Mouse (Mus musculus) monocyte, adult 5-6 weeks (primary cell): ENCODE results near the gene Erv3. TPM values are rescaled to one million over a fixed set of nuclear protein-coding genes. Genes with fewer than 3 reads are reported as not detected.

Source experiments
- ATAC-seq: fragments of 153-309, 156-312 bp; replicated peaks from 2 replicates; pipeline ENCODE4 v1.8.0; 2017; ENCODE audit warnings: mild to moderate bottlenecking; ENCODE audit not compliant: low TSS enrichment, insufficient number of reproducible peaks, severe bottlenecking, poor library complexity, low FRiP score
- total RNA-seq: library from RNA; stranded (forward); fragments of 200-1000, 200-491, 200-594 nt; gene quantifications from 3 replicates; pipeline ENCODE4 v1.2.3, GENCODE M21; 2017

The Erv3 gene
- total RNA-seq = not detected in 3 replicates

- no peak for ATAC-seq
These were observed at the start of gene Erv3 for GRCm38 (mm10) chr2:131859721-131860120. TSS of gene Erv3 (minus strand) at chr2:131859747.

- no peak for ATAC-seq
These were observed 49.4 kb upstream of the Erv3 start for GRCm38 (mm10) chr2:131908906-131909305.

- ATAC-seq = no peak
These were observed 48.9 kb upstream of the Erv3 start for GRCm38 (mm10) chr2:131908351-131908861.

GRCm38 (mm10) chr2:131907311-131907710, 47.8 kb upstream of the Erv3 start:
- no peak for ATAC-seq

- no peak for ATAC-seq
These were observed 47.3 kb upstream of the Erv3 start for GRCm38 (mm10) chr2:131906846-131907245.

- no peak for ATAC-seq
These were observed 46.7 kb upstream of the Erv3 start for GRCm38 (mm10) chr2:131906266-131906665.

- no peak for ATAC-seq
These were observed 46.2 kb upstream of the Erv3 start for GRCm38 (mm10) chr2:131905776-131906175.

GRCm38 (mm10) chr2:131905025-131905424, 45.5 kb upstream of the Erv3 start:
- no peak for ATAC-seq

GRCm38 (mm10) chr2:131902867-131903266, 43.3 kb upstream of the Erv3 start:
- ATAC-seq = no peak

- no peak for ATAC-seq
These were observed 42.9 kb upstream of the Erv3 start for GRCm38 (mm10) chr2:131902423-131902822.

- no peak for ATAC-seq
These were observed 38.0 kb upstream of the Erv3 start for GRCm38 (mm10) chr2:131897336-131898109.

GRCm38 (mm10) chr2:131896011-131896410, 36.5 kb upstream of the Erv3 start:
- ATAC-seq = no peak

GRCm38 (mm10) chr2:131895106-131895505, 35.6 kb upstream of the Erv3 start:
- no peak for ATAC-seq

GRCm38 (mm10) chr2:131892534-131892933, 33.0 kb upstream of the Erv3 start:
- no peak for ATAC-seq

- no peak for ATAC-seq
These were observed 28.7 kb upstream of the Erv3 start for GRCm38 (mm10) chr2:131888233-131888632.

GRCm38 (mm10) chr2:131886503-131887160, 27.1 kb upstream of the Erv3 start:
- no peak for ATAC-seq

GRCm38 (mm10) chr2:131883136-131883535, 23.6 kb upstream of the Erv3 start:
- no peak for ATAC-seq

- no peak for ATAC-seq
These were observed 22.2 kb upstream of the Erv3 start for GRCm38 (mm10) chr2:131881766-131882165.

GRCm38 (mm10) chr2:131876551-131877265, 17.2 kb upstream of the Erv3 start:
- no peak for ATAC-seq
